Mouse (Mus musculus) left cerebral cortex, adult 2 months (tissue): ENCODE data around the gene Pigs. TPM values are rescaled to one million over a fixed set of nuclear protein-coding genes. Genes with fewer than 3 reads are reported as not detected.

ENCODE experiments used
- DNase-seq, 2 experiments: peaks; one replicate each; pipeline ENCODE4 v3.0.0; 2021 to 2022; ENCODE audit warnings: low spot score in 2 of 2, mixed read lengths in 1 of 2; ENCODE audit errors: extremely low spot score in 1 of 2
- H3K27ac ChIP-seq: fragments of 200-600 bp; 2 replicates; pipeline ENCODE4 v1.8.1; 2022
- H3K4me3 ChIP-seq: fragments of 200-600 bp; 2 replicates; pipeline ENCODE4 v1.8.1; 2022
- CTCF ChIP-seq: fragments of 200-600 bp; IDR thresholded peaks from 2 replicates; pipeline ENCODE4 v1.8.1; 2022; ENCODE audit warnings: antibody characterized with exemption, mild to moderate bottlenecking, moderate library complexity
- intact Hi-C: fragments of 180-260 bp; cut with DNase I; formaldehyde crosslinking; loops from one replicate; pipeline ENCODE4 v1.15.1; 2025
- long read RNA-seq, 2 experiments: library from polyadenylated mRNA; stranded (forward); transcript quantifications; one replicate each; pipeline ENCODE4 v2.0.0; 2021; ENCODE audit warnings: borderline mapping rate in 2 of 2
- total RNA-seq, 2 experiments: library from RNA; stranded (reverse); gene quantifications; 2 replicates each; pipeline ENCODE4 v1.2.3; 2021

The Pigs gene
- total RNA-seq, result 10 to 100 TPM; 60.7 to 62.8 TPM
- long read RNA-seq, experiment 1, transcript Pigs-201 (12 exons, 2,501 nt), result major isoform, 109 of 153 reads
- long read RNA-seq, experiment 1, partial matches to known transcripts, result 21 of 153 reads
- long read RNA-seq, experiment 1, other reads (novel, unspliced or antisense), result 23 of 153 reads
- long read RNA-seq, experiment 2, transcript Pigs-201 (12 exons, 2,501 nt), result major isoform, 80 of 118 reads
- long read RNA-seq, experiment 2, partial matches to known transcripts, result 12 of 118 reads
- long read RNA-seq, experiment 2, other reads (novel, unspliced or antisense), result 26 of 118 reads

DNA sequence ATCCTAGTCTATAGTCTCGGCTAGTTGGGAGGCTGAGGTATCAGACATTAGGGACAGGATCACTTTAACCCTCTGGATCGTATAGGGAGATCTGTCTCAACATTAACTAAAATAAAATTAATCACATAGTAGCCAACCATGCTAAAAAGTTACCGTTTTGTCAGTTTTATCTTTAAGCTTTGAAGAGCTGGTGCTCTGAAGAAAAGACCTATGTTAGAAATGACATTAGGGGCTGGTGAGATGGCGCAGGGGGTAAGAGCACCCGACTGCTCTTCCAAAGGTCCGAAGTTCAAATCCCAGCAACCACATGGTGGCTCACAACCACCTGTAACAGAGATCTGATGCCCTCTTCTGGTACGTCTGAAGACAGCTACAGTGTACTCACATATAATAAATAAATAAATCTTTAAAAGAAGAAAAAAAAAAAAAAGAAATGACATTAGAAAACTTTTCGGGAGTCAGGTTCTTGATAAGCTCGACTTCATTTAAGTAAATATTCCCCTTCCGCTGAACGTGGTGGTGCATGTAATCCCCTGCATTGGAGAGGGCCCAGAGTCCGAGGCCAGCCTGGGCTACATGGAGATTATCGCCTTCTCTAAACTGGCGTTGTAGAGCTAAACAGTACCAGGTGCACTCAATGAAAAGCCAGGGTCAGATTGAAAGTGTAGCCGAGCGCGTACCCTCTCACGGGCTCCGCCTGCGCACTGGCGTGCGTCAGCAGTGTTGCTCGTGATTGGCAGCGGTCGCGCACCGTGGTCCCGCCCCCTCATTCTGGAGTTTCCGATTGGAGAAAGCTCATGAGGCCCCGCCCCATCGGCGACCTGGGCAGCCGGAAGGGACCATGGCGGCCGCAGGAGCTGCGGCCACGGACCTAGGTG, at the start of gene Pigs:
Gene Pigs (plus strand): TSS at position 782 of the 878 bp plus-strand sequence.
- intact Hi-C loops, result loop anchor here (5.0 kb wide), 1 partner anchor 66 kb away; the partner anchor contains the start of gene 2610507B11Rik
- Histone ChIP-seq H3K4me3 (peak within 1 kb of the TSS; percentile 68), H3K27ac (peak within 1 kb of the TSS; percentile 80)
- DNase-seq, result peak; percentile 93 to 94
- peak; percentile 8 for TF ChIP-seq CTCF

- no peak for DNase-seq
- no peak overlapping the region for H3K4me3 ChIP-seq
- no peak overlapping the region for H3K27ac ChIP-seq
- intact Hi-C loops, result no loop called here
- no peak for TF ChIP-seq CTCF
Observed at GRCm38 (mm10) chr11:78278853-78279252, 49.4 kb upstream of the Pigs start.

GRCm38 (mm10) chr11:78279586-78279985, 48.6 kb upstream of the Pigs start:
- Histone ChIP-seq H3K4me3 (no peak overlapping the region), H3K27ac (peak overlapping the region; percentile 10; the same call in 1 of the 2 replicates)
- DNase-seq, result no peak
- intact Hi-C loops, result no loop called here
- TF ChIP-seq CTCF, result no peak

GRCm38 (mm10) chr11:78289146-78289763, 39.0 kb upstream of the Pigs start:
- no peak overlapping the region for H3K27ac ChIP-seq
- intact Hi-C loops, result no loop called here
- no peak for DNase-seq
- TF ChIP-seq CTCF, result no peak
- no peak overlapping the region for H3K4me3 ChIP-seq

GRCm38 (mm10) chr11:78290654-78291053, 37.6 kb upstream of the Pigs start, which contains the start of gene BC030499:
Gene BC030499, plus strand, starts transcription at chr11:78290841.
- intact Hi-C loops, result no loop called here
- no peak for TF ChIP-seq CTCF
- DNase-seq, result peak in 1 of 2 experiments; percentile 30

DNA sequence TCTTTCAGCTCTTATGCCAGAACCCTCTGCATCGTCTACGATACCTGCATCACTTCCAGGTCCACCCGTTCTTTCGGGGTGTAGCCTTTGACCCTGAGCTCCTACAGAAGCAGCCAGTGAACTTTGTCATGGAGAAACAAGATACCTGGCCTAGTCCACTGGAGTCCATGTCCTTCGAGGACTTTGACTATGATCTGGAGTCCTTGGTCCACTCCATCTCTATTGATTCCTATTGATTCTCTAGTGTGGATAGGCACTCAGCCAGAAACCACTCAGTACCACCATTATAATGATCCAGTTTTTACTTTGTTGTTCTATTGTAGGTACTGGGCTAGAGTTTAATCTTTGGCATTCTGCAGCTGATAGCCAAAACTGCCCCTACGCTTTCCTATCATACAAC, 33.6 kb upstream of the Pigs start:
- no peak for DNase-seq
- TF ChIP-seq CTCF, result no peak
- intact Hi-C loops, result no loop called here
- no peak overlapping the region for H3K4me3 ChIP-seq
- H3K27ac ChIP-seq, result no peak overlapping the region

More at GRCm38 (mm10) chr11:78290654-78291053, 37.6 kb upstream of the Pigs start, which contains the start of gene BC030499:
- peak within 1 kb of the TSS; percentile 89 for H3K27ac ChIP-seq
- peak within 1 kb of the TSS; percentile 26 for H3K4me3 ChIP-seq

DNA sequence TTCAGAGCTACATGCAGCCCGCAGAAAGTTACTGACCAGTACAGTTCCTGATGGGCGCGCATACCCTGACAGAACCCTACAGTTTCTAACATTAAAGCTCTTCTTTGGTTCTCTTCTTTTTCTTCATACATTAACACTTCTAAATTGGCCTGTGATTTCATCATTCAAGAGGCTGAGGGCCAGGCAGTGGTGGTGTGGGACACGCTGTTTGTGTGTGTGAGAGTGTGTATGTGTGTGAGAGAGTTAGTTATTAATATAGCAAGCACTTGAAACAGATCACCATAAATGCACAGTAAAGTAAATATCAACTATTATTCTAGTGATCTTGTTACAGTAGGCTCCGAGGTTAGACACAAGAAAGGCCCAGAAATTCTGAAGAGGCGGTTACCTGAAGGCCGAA, 27.3 kb upstream of the Pigs start:
- peak overlapping the region; percentile 66 for H3K27ac ChIP-seq
- peak overlapping the region; percentile 51 for H3K4me3 ChIP-seq
- no peak for TF ChIP-seq CTCF
- intact Hi-C loops, result no loop called here
- no peak for DNase-seq

DNA sequence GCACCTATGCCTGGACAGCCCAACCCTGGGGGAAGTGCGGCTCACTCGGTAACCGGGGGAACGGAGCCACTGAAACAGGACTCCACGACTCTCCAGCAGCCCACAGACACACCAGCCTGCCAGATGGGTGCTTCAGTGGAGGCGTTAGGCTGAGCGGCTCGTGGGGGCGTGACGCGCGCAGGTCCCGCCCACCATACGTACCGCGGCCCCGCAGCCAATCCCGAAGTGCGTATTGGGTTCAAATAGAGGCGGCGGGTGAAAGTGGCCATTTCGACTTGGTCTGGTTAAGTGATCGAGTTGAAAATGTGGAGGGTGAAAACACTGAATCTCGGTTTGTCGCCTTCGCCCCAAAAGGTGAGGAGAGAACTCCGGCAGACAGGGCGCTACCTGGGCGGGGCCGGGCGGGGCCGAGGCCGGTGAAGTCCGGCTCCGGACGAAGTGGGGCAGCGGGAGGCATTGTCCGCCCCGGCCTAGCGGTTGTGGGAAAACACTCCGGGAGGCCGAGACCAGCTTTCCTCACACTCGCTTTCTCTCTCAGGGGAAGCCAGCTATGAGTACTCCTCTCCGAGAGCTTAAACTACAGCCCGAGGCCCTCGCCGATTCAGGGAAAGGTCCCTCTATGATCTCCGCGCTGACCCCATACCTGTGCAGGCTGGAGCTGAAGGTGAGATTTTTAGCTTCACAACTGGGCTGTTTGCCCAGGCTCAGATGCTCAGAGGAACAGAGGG, 26.7 kb upstream of the Pigs start, which contains the start of gene Spag5:
Gene Spag5 (plus strand): TSS at position 173 of the 728 bp plus-strand sequence.
- no peak; the same call in 1 of the 2 replicates for TF ChIP-seq CTCF
- intact Hi-C loops, result no loop called here
- Histone ChIP-seq H3K4me3 (peak within 1 kb of the TSS; percentile 51), H3K27ac (peak within 1 kb of the TSS; percentile 66)
- peak; percentile 88 to 91 for DNase-seq

DNA sequence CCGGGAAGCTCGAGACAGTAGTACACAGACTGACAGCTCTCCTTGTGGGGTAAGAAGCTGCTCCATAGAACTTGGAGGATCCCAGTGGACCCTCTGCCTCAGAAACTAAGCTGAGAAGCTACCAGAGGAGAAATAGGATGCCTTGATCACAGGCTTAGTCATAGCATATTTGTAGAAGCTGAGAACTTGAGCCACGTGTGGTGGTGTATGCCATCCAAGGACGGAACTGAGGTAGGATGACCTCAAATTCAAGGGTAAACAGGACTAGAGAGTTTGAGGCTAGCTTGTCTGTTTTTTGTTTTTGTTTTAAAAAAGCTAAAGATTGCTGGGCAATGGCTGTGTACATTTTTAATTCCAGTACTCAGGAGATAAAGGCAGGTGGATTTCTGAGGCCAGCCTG, 22.9 kb upstream of the Pigs start:
- no peak overlapping the region for H3K4me3 ChIP-seq
- no peak for TF ChIP-seq CTCF
- no peak for DNase-seq
- H3K27ac ChIP-seq, result no peak overlapping the region
- intact Hi-C loops, result no loop called here

DNA sequence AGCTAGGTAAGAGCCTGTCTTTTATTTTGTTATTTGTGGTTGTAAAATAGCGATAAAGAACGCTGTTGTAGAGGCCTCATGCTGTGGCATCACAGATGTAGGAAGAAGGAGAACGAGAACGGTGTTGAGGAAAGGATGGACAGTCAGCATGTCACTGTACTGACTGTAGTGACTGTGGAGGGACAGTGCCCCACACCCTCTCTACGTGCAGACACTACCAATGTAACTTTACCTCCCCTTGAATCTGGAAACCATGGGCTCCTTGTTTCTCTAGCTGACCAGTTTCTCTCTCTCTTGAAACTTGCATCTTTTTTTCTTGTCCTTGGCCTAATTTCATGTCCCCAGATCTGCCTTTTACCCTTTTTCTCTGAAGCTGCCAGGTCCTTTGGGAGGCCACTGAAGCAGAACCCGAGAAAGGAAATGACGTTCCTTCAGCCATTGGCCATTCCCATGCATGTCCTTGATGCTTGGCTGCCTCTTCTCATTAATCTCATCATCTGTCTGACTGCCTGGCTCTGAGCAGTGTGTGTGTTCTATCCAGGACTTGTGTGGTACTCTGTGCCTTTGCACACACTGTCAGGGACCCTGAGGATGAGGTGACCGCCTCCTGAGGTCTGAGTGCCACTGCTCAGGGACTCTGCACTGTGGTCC, 17.2 kb upstream of the Pigs start:
- no peak for TF ChIP-seq CTCF
- DNase-seq, result no peak
- intact Hi-C loops, result no loop called here
- Histone ChIP-seq H3K27ac (no peak overlapping the region), H3K4me3 (no peak overlapping the region)

GRCm38 (mm10) chr11:78313662-78314061, 14.6 kb upstream of the Pigs start:
- intact Hi-C loops, result no loop called here
- no peak for TF ChIP-seq CTCF
- DNase-seq, result no peak
- no peak overlapping the region for H3K27ac ChIP-seq
- H3K4me3 ChIP-seq, result no peak overlapping the region
